Mouse (Mus musculus) bone marrow, adult 2 months (tissue): ENCODE measurements at regions not wholly inside any gene's neighbourhood (a gene's known extent, or its start where the extent isn't known, plus 50 kb on each side); places are given as distances from the start of the nearest gene placed in this dataset.

Experiments
- H3K27ac ChIP-seq: fragments of 200-500 bp; 2 replicates; pipeline ENCODE4 v1.5.1; 2012; ENCODE audit warnings: low read depth, mild to moderate bottlenecking, control low read depth, inconsistent platforms, low read length; ENCODE audit not compliant: control insufficient read depth, poor library complexity, insufficient read depth
- H3K4me1 ChIP-seq: fragments of 200-500 bp; 2 replicates; pipeline ENCODE4 v1.6.1; 2011; ENCODE audit warnings: low read length; ENCODE audit not compliant: control insufficient read depth, insufficient read depth
- H3K4me3 ChIP-seq: fragments of 200-500 bp; replicated peaks from 2 replicates; pipeline ENCODE3; 2011; ENCODE audit warnings: mild to moderate bottlenecking, low read depth, low read length, control low read depth; ENCODE audit not compliant: control insufficient read depth
- CTCF ChIP-seq: fragments of 200-500 bp; IDR thresholded peaks from 2 replicates; pipeline ENCODE4 v1.5.1; 2011; ENCODE audit warnings: low read length, control low read depth; ENCODE audit not compliant: control insufficient read depth, insufficient read depth
- POLR2A ChIP-seq: fragments of 200-500 bp; IDR thresholded peaks from 2 replicates; pipeline ENCODE4 v1.6.1; 2011; ENCODE audit warnings: low read depth, mild to moderate bottlenecking, control low read depth, low read length, borderline replicate concordance; ENCODE audit not compliant: control insufficient read depth
- WGBS: fragments of 180-500 bp; shearing (Covaris S2); methylation state at CpG from one replicate; pipeline ENCODE4 v1.1.7; 2018; 5-methylcytosine and 5-hydroxymethylcytosine counted together

DNA sequence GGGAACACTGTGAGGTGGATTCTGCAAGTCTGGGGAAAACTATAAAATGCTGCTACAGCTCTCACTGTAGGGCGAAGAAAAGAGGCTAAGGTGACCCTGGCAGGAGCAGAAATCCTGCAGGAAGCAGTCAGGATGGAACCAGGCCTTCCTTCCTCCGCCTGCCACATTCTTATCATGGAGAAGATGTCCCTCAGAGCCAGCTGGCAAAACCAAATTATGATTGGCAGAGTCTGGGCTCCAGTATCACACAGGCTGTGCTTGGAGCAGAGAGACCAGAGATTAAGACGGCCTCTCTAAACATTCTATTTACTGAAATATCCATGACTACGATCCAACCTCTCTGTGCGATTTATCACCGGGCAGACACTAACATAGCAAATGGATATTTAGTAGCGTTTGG is 92.2 kb upstream of the Max start:
- H3K27ac ChIP-seq, result no peak overlapping the region
- TF ChIP-seq POLR2A, result no peak
- 74% methylated on average over 7 of the region's 7 CpGs for WGBS
- no peaks in the 10 kb centered on the region; the same call in none of the 2 replicates for H3K4me1 ChIP-seq
- H3K4me3 ChIP-seq, result no peak overlapping the region

DNA sequence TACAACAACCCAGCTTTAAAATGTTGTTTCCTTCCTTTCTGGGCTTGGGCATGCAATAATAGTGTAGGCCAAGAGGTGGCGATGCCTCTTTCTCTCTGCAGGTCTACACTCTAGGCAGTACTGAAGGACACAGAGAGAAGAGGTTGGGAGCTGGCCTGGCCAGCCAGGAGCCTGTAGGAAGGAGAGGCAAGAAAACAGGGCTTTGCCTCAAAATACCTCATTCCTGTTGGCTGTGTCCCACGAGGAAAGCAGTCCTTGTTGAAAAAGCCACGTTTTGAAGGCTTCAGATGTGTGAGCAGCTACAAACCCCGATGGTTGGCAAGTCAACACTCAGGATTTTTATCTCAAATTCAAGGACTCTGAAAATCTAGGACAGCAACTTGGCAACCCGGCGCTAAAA is 90.9 kb upstream of the Max start:
- H3K4me3 ChIP-seq, result no peak overlapping the region
- no peaks in the 10 kb centered on the region; the same call in none of the 2 replicates for H3K4me1 ChIP-seq
- H3K27ac ChIP-seq, result no peak overlapping the region
- 45% methylated on average over 6 of the region's 6 CpGs for WGBS
- TF ChIP-seq POLR2A (no peak), CTCF (peak; percentile 52; the same call in 1 of the 2 replicates)

- Histone ChIP-seq H3K27ac (no peak overlapping the region), H3K4me3 (no peak overlapping the region), H3K4me1 (no peaks in the 10 kb centered on the region)
- TF ChIP-seq POLR2A (no peak), CTCF (no peak)
- WGBS, result 85% methylated on average over 11 of the region's 11 CpGs
Measured at GRCm38 (mm10) chr12:77048380-77048779, 86.4 kb upstream of the Max start.

- no peak overlapping the region for H3K4me3 ChIP-seq
- TF ChIP-seq CTCF (no peak), POLR2A (no peak)
- H3K27ac ChIP-seq, result no peak overlapping the region
- 37% methylated on average over 1 of the region's 1 CpGs for WGBS
- no peaks in the 10 kb centered on the region for H3K4me1 ChIP-seq
Measured at GRCm38 (mm10) chr12:77047273-77047672, 85.3 kb upstream of the Max start.

GRCm38 (mm10) chr12:77045956-77046355 is 84.0 kb upstream of the Max start:
- 83% methylated on average over 2 of the region's 2 CpGs for WGBS
- no peak overlapping the region for H3K4me3 ChIP-seq
- H3K27ac ChIP-seq, result no peak overlapping the region
- TF ChIP-seq POLR2A (no peak), CTCF (no peak)
- no peaks in the 10 kb centered on the region for H3K4me1 ChIP-seq

DNA sequence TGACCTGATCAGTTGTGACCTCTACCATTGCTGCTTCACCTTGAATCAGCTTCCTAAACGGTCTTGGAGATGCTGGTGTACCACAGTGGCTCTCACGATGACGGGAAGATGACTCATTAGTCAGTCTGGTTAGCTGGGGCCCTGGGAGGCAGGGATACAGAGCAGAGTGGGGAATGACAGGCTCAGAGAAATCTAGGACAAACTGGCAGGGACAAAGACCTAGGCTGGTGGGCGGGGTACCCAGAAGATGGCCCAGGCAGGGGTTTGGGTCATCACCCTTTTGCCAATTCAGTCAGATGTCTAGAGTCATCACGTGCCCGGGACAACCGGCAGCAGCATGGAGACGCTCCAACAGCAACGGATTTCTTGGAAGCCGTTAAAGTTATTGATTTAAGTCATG is 83.4 kb upstream of the Max start:
- Histone ChIP-seq H3K27ac (no peak overlapping the region), H3K4me3 (no peak overlapping the region), H3K4me1 (no peaks in the 10 kb centered on the region)
- TF ChIP-seq POLR2A (no peak), CTCF (no peak)
- WGBS, result 84% methylated on average over 10 of the region's 10 CpGs

- no peaks in the 10 kb centered on the region for H3K4me1 ChIP-seq
- WGBS, result 80% methylated on average over 4 of the region's 4 CpGs
Measured at GRCm38 (mm10) chr12:77042356-77042755, 80.4 kb upstream of the Max start.

DNA sequence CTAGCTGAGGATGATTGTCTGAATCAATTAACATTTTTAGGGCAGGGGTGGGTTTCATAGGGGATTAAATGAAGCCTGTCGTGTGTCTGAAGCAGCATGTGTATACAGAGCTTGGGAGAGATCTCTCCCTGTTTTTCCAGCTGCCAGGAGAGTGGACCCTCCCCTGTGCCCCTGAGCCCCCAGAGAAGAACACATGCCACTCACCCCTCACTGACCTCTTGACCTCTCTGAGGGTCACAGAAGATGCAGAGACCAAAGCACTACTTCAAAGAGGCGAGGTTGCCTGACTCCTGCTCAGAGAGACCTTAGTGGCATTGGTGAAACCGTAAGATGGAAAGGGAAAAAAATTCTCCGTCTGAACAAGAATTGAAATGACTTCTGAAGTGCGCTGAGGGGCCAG is 79.1 kb upstream of the Max start:
- 90% methylated on average over 5 of the region's 5 CpGs for WGBS

More at GRCm38 (mm10) chr12:77042356-77042755, 80.4 kb upstream of the Max start:
- Histone ChIP-seq H3K4me3 (no peak overlapping the region), H3K27ac (no peak overlapping the region)
- TF ChIP-seq CTCF (no peak), POLR2A (no peak)

DNA sequence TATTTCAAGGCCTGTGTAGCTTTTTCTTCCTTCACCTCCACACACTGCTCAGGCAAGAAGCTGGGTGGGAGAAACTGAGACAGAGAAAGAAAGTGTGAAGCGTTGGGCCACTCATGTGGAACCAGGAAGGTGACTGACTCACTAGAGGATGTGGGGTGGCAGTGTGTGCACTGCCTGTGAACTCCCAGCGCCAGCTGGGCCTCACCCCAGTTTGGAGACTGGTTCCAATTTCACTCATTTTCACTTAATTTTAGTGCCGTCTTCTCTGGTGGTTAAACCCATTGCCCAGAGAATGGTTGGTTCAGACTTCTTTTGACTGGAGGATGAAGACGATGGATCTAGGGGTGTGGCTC is 77.9 kb upstream of the Max start:
- TF ChIP-seq CTCF (no peak), POLR2A (no peak)
- 28% methylated on average over 4 of the region's 4 CpGs for WGBS
- H3K4me3 ChIP-seq, result no peak overlapping the region
- H3K4me1 ChIP-seq, result no peaks in the 10 kb centered on the region
- H3K27ac ChIP-seq, result peak overlapping the region; percentile 4; the same call in 1 of the 2 replicates

More for the DNA sequence above, 79.1 kb upstream of the Max start:
- Histone ChIP-seq H3K27ac (no peak overlapping the region), H3K4me1 (no peaks in the 10 kb centered on the region), H3K4me3 (no peak overlapping the region)
- no peak for TF ChIP-seq POLR2A
- TF ChIP-seq CTCF, result no peak
